ENCODE assay signal across 8 mouse cellular contexts in genomic region chr9:58582581-58583266, GRCm38 (mm10). TPM values are rescaled to one million over a fixed set of nuclear protein-coding genes. Genes with fewer than 3 reads are reported as not detected.
DNase-seq lines count a peak whose midpoint lies in the region; ATAC-seq and TF ChIP-seq lines count a peak whose summit lies in the region.

No protein-coding gene starts in this region.

- H3K27me3 ChIP-seq in kidney, embryonic 15.5 days, result no peaks in the 10 kb centered on the region
- no peaks in the 10 kb centered on the region for H3K27me3 ChIP-seq in forebrain, embryonic 10.5 days (ENCODE audit: poor library complexity, severe bottlenecking)
- H3K27me3 ChIP-seq in limb, embryonic 13.5 days, result no peaks in the 10 kb centered on the region
- H3K27me3 ChIP-seq in midbrain, postnatal 0 days (ENCODE audit: insufficient read depth, low read length), result no peaks in the 10 kb centered on the region

- H3K4me2 ChIP-seq in kidney, embryonic 15.5 days, result peak overlapping the region; percentile 77
- peak overlapping the region; percentile 84 for H3K4me2 ChIP-seq in limb, embryonic 13.5 days (replicated peaks)
- peak overlapping the region; percentile 83 for H3K4me2 ChIP-seq in midbrain, postnatal 0 days (ENCODE audit: low read depth, low read length, poor library complexity, severe bottlenecking)

- H3K9ac ChIP-seq in kidney, embryonic 15.5 days, result peak overlapping the region; percentile 96
- peak overlapping the region; percentile 97 for H3K9ac ChIP-seq in limb, embryonic 13.5 days
- H3K9ac ChIP-seq in midbrain, postnatal 0 days (replicated peaks; ENCODE audit: low read length, poor library complexity, severe bottlenecking), result peak overlapping the region; percentile 98

- H3K27ac ChIP-seq in kidney, embryonic 15.5 days, result peak overlapping the region; percentile 98
- H3K27ac ChIP-seq in forebrain, embryonic 10.5 days, result peak overlapping the region; percentile 96
- peak overlapping the region; percentile 96 for H3K27ac ChIP-seq in limb, embryonic 13.5 days
- peak overlapping the region; percentile 99 for H3K27ac ChIP-seq in midbrain, postnatal 0 days (ENCODE audit: low read depth, low read length)

- intact Hi-C loops in heart, postnatal 10 days (cut with DNase I), result loop anchor here (5.0 kb wide), 1 partner anchor 35 kb away; no protein-coding TSS in a partner anchor

- no peak for DNase-seq in kidney, postnatal 14 days
- peak; percentile 64 to 65 for DNase-seq in adrenal gland, postnatal 36 days
- no peak for DNase-seq in forebrain, embryonic 10.5 days (ENCODE audit: extremely low spot score, low spot score)
- peak; percentile 46 to 76 for DNase-seq in heart, postnatal 10 days
- peak; percentile 44 for DNase-seq in midbrain, postnatal 0 days (ENCODE audit: low spot score)
- peak; percentile 22 for DNase-seq in urinary bladder, postnatal 10 days (ENCODE audit: low spot score)

- ATAC-seq in kidney, embryonic 15.5 days (replicated peaks; ENCODE audit: low FRiP score), result peak; percentile 70
- ATAC-seq in limb, embryonic 13.5 days (ENCODE audit: low FRiP score, low read depth), result no peak; the same call in 1 of the 2 replicates
- peak; percentile 74 for ATAC-seq in midbrain, postnatal 0 days (ENCODE audit: low FRiP score)

- no peaks in the 10 kb centered on the region for H3K9me3 ChIP-seq in kidney, embryonic 15.5 days (replicated peaks)
- H3K9me3 ChIP-seq in forebrain, embryonic 10.5 days, result no peaks in the 10 kb centered on the region
- H3K9me3 ChIP-seq in limb, embryonic 13.5 days, result no peaks in the 10 kb centered on the region
- no peaks in the 10 kb centered on the region for H3K9me3 ChIP-seq in midbrain, postnatal 0 days (ENCODE audit: low read length)

- no peak for TF ChIP-seq CTCF in midbrain, postnatal 0 days (IDR thresholded peaks at IDR 0.05)

- H3K4me3 ChIP-seq in kidney, embryonic 15.5 days (replicated peaks), result peak overlapping the region; percentile 95
- peak overlapping the region; percentile 96 for H3K4me3 ChIP-seq in forebrain, embryonic 10.5 days
- H3K4me3 ChIP-seq in limb, embryonic 13.5 days, result peak overlapping the region; percentile 88
- H3K4me3 ChIP-seq in midbrain, postnatal 0 days (ENCODE audit: low read depth, low read length), result peak overlapping the region; percentile 98

- under 1% methylated on average over 42 of the region's 42 CpGs for WGBS in kidney, embryonic 15.5 days
- under 1% methylated on average over 42 of the region's 42 CpGs for WGBS in forebrain, embryonic 10.5 days
- WGBS in limb, embryonic 13.5 days, result under 1% methylated on average over 42 of the region's 42 CpGs
- WGBS in midbrain, postnatal 0 days, result under 1% methylated on average over 42 of the region's 42 CpGs

- H3K36me3 ChIP-seq in kidney, embryonic 15.5 days, result no peaks in the 10 kb centered on the region
- 0 out of 2 replicates have a peak, but pooled peaks cover 2% of the 10 kb centered on the region for H3K36me3 ChIP-seq in forebrain, embryonic 10.5 days (replicated peaks)
- H3K36me3 ChIP-seq in limb, embryonic 13.5 days, result no peaks in the 10 kb centered on the region
- H3K36me3 ChIP-seq in midbrain, postnatal 0 days (ENCODE audit: insufficient read depth, low read length), result no peaks in the 10 kb centered on the region

- H3K4me1 ChIP-seq in kidney, embryonic 15.5 days, result peaks cover 19% of the 10 kb centered on the region
- H3K4me1 ChIP-seq in forebrain, embryonic 10.5 days, result peaks cover 23% of the 10 kb centered on the region
- H3K4me1 ChIP-seq in limb, embryonic 13.5 days, result peaks cover 14% of the 10 kb centered on the region
- H3K4me1 ChIP-seq in midbrain, postnatal 0 days (ENCODE audit: insufficient read depth, low read length), result peaks cover 3% of the 10 kb centered on the region; the same call in 1 of the 2 replicates

RNA-seq across cellular contexts. Expression of gene Nptn, which starts 0.7 kb away (rescaled TPM):
- polyA plus RNA-seq in kidney, embryonic 15.5 days (2015; fragmentation: Nextera tagmentation; extraction: Ambion mirVana), result 124 and 136 TPM in 2 replicates
- total RNA-seq in adrenal gland, postnatal 36 days (2021), result 100 to 1,000 TPM; 170 to 181 TPM
- 48.0 and 50.7 TPM in 2 replicates for polyA plus RNA-seq in forebrain, embryonic 10.5 days (2016; fragmentation: Nextera tagmentation; extraction: Ambion mirVana)
- total RNA-seq in heart, postnatal 10 days (2021), result 100 to 1,000 TPM; 186 to 201 TPM
- 99.6 and 101 TPM in 2 replicates for polyA plus RNA-seq in limb, embryonic 13.5 days (2015; fragmentation: Nextera tagmentation; extraction: Ambion mirVana)
- 350 and 362 TPM in 2 replicates for total RNA-seq in midbrain, postnatal 0 days (2014; rRNA removed)
- 236 and 258 TPM in 2 replicates for polyA plus RNA-seq in midbrain, postnatal 0 days (2015; fragmentation: Nextera tagmentation; extraction: Ambion mirVana)

RNA-seq across cellular contexts. Expression of gene Cd276, which starts 27.5 kb away (rescaled TPM):
- 35.7 and 38.4 TPM in 2 replicates for polyA plus RNA-seq in kidney, embryonic 15.5 days (2015; fragmentation: Nextera tagmentation; extraction: Ambion mirVana)
- 10 to 100 TPM in 1 of 2 experiments, 1 to 10 TPM in 1; 9.7 to 12.6 TPM for total RNA-seq in adrenal gland, postnatal 36 days (2021)
- polyA plus RNA-seq in forebrain, embryonic 10.5 days (2016; fragmentation: Nextera tagmentation; extraction: Ambion mirVana), result 31.7 and 32.8 TPM in 2 replicates
- 10 to 100 TPM; 29.8 to 30.6 TPM for total RNA-seq in heart, postnatal 10 days (2021)
- 59.6 and 71.4 TPM in 2 replicates for polyA plus RNA-seq in limb, embryonic 13.5 days (2015; fragmentation: Nextera tagmentation; extraction: Ambion mirVana)
- 23.2 and 25.5 TPM in 2 replicates for total RNA-seq in midbrain, postnatal 0 days (2014; rRNA removed)
- polyA plus RNA-seq in midbrain, postnatal 0 days (2015; fragmentation: Nextera tagmentation; extraction: Ambion mirVana), result 19.3 and 21.5 TPM in 2 replicates

Comparison
In these comparisons a context has a peak if more than half of its experiments do, and no peak if none do; other contexts are left out.
1. DNase-seq: peak in adrenal gland, postnatal 36 days (2 of 2), heart, postnatal 10 days (2 of 2), midbrain, postnatal 0 days (single experiment) and urinary bladder, postnatal 10 days (single experiment); none in kidney, postnatal 14 days (single experiment) and forebrain, embryonic 10.5 days (single experiment).
2. Peak in every context shown above with its lines, with median percentiles within 50 percentile points of each other: H3K27ac ChIP-seq, H3K4me2 ChIP-seq, H3K4me3 ChIP-seq and H3K9ac ChIP-seq.